Mouse (Mus musculus): ENCODE measurements at regions not wholly inside any gene's neighbourhood (a gene's known extent, or its start where the extent isn't known, plus 50 kb on each side); places are given as distances from the start of the nearest gene placed in this dataset.

GRCm38 (mm10) chr13:83162761-83163160, 341.1 kb upstream of the Mef2c start:
- ATAC-seq (replicated peaks; ENCODE audit: low FRiP score, low TSS enrichment, poor library complexity, severe bottlenecking), result no peak

GRCm38 (mm10) chr13:83175086-83175485, 328.7 kb upstream of the Mef2c start:
- ATAC-seq (replicated peaks; ENCODE audit: low FRiP score, low TSS enrichment, poor library complexity, severe bottlenecking), result no peak

GRCm38 (mm10) chr13:83201931-83202671, 301.7 kb upstream of the Mef2c start:
- no peak for ATAC-seq (replicated peaks; ENCODE audit: low FRiP score, low TSS enrichment, poor library complexity, severe bottlenecking)

GRCm38 (mm10) chr13:83206622-83207021, 297.2 kb upstream of the Mef2c start:
- ATAC-seq (replicated peaks; ENCODE audit: low FRiP score, low TSS enrichment, poor library complexity, severe bottlenecking), result no peak

- no peak for ATAC-seq (replicated peaks; ENCODE audit: low FRiP score, low TSS enrichment, poor library complexity, severe bottlenecking)
These were observed 296.3 kb upstream of the Mef2c start for GRCm38 (mm10) chr13:83207513-83207912.

DNA sequence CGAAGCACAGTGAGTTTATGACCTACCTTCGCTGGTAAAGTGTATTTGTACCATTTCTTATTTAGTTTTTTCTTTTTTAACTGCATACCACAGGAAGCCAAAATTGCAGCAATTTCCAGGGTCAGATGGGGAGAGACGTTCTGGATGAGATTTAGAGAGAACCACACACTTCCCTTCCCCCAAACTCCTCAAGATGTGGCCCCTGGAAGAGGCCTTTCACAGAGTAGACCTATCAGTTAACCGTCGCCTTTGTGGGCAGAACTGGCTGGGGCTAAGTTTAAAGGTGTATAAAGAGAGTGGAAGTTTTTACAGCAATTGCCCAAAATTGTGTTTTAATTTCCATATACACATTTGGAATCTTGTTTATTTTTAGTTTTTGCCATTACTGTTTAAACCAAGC, 295.7 kb upstream of the Mef2c start:
- no peak for ATAC-seq (replicated peaks; ENCODE audit: low FRiP score, low TSS enrichment, poor library complexity, severe bottlenecking)

DNA sequence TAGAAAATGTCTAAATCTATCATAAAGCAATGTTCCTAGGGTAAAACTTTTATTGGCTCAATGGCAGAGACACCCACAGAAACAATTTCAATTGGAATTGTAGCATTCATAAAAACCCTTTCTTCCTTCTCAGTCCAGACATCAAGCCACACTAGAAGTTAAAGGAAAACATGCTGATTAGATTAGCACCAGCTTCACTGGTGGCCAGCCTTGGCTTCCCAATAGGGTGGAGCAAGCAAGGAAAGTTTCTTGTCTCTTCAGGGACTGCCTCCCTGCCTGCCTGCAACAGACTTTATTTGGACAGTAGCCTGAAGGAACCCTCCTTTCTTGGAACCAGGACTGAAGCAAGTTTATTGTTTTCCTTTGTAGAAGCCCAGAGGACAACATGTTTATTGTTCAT, 289.0 kb upstream of the Mef2c start:
- ATAC-seq (replicated peaks; ENCODE audit: low FRiP score, low TSS enrichment, poor library complexity, severe bottlenecking), result peak; percentile 87

DNA sequence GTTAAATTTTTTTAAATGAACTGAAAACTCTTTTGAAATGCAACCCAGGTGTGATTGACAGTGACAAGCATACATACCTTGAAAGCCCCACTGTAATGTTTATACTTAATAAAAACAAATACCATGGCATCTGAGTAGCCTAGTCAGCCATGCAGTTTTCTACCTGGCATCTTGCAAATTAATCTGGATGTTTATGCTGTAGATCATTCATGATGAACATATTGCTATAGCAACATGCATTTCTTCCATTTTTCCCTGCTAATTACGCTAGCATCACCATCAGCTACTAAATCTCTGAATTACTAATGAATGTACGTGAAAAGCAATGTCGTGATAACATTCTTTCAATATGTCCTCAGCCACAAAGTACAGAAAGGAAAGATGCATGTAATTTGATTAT, 287.4 kb upstream of the Mef2c start:
- no peak for ATAC-seq (replicated peaks; ENCODE audit: low FRiP score, low TSS enrichment, poor library complexity, severe bottlenecking)

DNA sequence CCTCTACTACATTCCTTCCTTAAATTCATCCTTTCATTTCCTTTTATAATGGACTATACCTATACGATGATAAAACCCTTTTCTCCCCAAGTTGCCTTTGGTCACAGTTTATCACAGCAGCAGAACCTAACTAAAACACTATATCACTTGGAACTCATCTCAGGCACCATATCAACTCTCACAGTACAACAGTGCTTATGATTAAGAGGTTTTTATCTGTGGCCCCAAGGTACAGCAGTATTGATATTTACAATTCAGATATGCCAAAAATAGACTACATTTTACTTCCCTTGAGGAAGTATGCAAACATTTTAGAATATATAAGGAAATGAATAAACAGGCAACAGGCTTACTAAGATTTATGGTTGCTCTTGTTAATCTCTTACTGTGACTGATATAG, 251.4 kb upstream of the Mef2c start:
- 0 out of 2 replicates have a peak, but pooled peaks have one; percentile 50 for ATAC-seq (replicated peaks; ENCODE audit: low FRiP score, low TSS enrichment, poor library complexity, severe bottlenecking)

DNA sequence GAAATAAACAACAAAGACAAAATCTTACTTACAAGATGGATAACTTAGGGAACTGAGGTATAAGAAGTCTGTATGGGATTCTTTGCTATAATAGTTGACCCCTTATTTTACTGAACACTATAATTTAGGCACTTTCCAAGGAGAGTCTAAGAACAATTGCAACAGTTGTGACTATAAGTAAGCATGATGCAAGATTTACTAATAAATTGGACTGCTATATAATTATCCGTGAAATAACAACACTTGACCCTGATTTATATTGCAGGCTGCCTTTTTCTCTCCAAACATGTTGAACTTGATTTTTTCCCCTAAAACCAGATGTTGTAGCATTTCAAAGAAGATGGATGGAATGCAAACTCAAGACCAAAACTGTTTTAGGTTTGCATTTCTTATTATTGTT, 237.2 kb upstream of the Mef2c start:
- no peak for ATAC-seq (replicated peaks; ENCODE audit: low FRiP score, low TSS enrichment, poor library complexity, severe bottlenecking)

- ATAC-seq (replicated peaks; ENCODE audit: low FRiP score, low TSS enrichment, poor library complexity, severe bottlenecking), result 0 out of 2 replicates have a peak, but pooled peaks have one; percentile 62
These were observed 235.2 kb upstream of the Mef2c start for GRCm38 (mm10) chr13:83268663-83269062.

DNA sequence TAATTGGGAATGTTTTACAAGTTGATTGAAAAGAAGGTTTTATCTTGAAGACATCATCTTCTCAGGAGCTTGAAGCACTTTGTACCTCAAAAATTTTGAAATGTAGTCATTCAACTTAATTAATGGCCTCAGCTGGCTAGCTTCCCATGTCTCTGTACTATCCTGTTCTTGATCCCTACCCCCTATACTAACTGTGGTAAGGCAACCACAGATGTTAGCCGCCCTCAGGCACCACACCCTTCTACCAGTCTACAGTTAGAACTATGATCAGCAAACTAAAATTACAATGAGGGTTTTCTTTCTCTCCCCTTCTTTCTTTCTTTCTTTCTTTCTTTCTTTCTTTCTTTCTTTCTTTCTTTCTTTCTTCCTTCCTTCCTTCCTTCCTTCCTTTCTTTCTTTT, 225.1 kb upstream of the Mef2c start:
- peak; percentile 100 for ATAC-seq (replicated peaks; ENCODE audit: low FRiP score, low TSS enrichment, poor library complexity, severe bottlenecking)

GRCm38 (mm10) chr13:83307696-83308095, 196.1 kb upstream of the Mef2c start:
- no peak for ATAC-seq (replicated peaks; ENCODE audit: low FRiP score, low TSS enrichment, poor library complexity, severe bottlenecking)

GRCm38 (mm10) chr13:83328488-83328887, 175.3 kb upstream of the Mef2c start:
- ATAC-seq (replicated peaks; ENCODE audit: low FRiP score, low TSS enrichment, poor library complexity, severe bottlenecking), result no peak

DNA sequence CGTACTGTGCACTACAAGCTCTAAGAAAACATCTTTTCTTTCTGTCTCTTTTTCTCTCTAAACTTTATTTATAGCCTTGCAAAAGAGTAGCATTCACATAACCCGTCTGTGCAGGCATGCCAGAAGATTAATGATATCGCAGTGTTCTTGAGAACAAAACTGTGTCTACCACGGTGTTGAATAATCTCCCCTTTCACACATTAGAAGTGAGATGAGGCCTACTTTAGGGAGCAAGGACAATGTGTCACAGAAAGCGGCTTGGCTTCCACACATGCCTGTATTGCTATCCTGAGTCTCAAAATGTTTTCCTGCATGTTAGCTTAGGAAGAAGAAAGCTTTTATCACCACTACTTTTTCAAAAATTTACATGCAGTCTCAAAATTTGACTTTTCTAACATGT, 170.1 kb upstream of the Mef2c start:
- no peak for ATAC-seq (replicated peaks; ENCODE audit: low FRiP score, low TSS enrichment, poor library complexity, severe bottlenecking)

DNA sequence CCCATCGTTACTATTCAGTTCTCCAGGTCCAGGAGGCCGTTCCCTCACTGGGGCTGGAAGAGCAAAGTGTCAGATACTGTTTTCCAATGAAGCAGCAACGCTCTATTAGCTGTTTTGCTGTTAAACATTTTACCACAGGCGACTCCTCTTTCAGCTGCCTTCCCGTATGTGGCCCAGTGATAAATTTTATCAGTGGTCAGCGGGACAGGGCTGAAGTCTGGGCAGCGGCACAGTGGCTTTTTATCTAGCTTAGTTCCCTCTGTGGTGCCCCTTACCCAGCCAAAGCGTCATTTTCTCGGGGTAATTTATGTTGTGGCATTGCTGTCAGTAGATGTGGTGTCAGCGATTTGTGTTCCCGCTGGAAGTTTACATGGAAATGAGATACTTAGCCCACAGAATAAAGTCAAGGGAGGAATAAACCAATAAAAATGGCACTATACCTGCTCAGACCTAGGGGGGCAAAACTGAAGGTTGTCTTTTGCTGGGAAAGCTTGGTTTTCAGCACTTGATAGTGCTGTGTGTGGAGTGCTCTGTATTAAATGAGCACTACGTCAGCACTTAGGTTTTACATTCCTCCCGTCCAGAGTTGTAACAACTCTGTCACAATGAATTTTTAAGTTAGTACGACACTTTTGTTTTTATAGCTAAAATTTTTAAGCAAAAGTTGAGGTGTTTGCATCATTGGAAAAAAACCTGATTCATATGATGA, 159.1 kb upstream of the Mef2c start:
- peak; percentile 95 for ATAC-seq (replicated peaks; ENCODE audit: low FRiP score, low TSS enrichment, poor library complexity, severe bottlenecking)

DNA sequence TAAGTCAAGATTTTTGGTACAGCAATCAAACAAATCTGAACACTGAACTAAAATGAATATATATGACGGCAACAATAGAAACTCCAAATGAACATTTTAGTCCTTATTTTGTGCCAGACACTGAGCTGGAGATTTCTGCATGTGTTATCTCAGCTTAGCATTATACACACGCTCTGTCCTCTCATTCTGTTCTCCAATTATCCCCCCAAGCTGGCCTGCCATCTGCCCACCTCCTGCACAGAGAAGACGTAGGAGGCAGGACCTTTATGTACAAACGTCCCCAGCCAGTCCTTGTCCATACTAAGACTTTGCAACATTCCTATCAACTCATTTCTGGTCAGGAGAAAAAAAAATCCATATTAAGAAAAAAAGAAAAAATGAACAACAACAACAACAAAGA, 148.5 kb upstream of the Mef2c start:
- ATAC-seq (replicated peaks; ENCODE audit: low FRiP score, low TSS enrichment, poor library complexity, severe bottlenecking), result no peak

GRCm38 (mm10) chr13:83360529-83360928, 143.3 kb upstream of the Mef2c start:
- peak; percentile 65 for ATAC-seq (replicated peaks; ENCODE audit: low FRiP score, low TSS enrichment, poor library complexity, severe bottlenecking)

GRCm38 (mm10) chr13:83376097-83376797, 127.6 kb upstream of the Mef2c start:
- no peak for ATAC-seq (replicated peaks; ENCODE audit: low FRiP score, low TSS enrichment, poor library complexity, severe bottlenecking)

GRCm38 (mm10) chr13:83378644-83379043, 125.2 kb upstream of the Mef2c start:
- ATAC-seq (replicated peaks; ENCODE audit: low FRiP score, low TSS enrichment, poor library complexity, severe bottlenecking), result peak; percentile 65
